Mouse (Mus musculus) MEL (cell line): ENCODE data around the gene Mboat2. TPM values are rescaled to one million over a fixed set of nuclear protein-coding genes. Genes with fewer than 3 reads are reported as not detected.

Experiments used
- DNase-seq: peaks from one replicate; pipeline ENCODE4 v3.0.0; 2011; ENCODE audit warnings: low read depth, low spot score
- H3K27ac ChIP-seq: 2 replicates; pipeline ENCODE4 v1.5.1; 2012; ENCODE audit warnings: low read depth, mild to moderate bottlenecking, control low read depth, low read length, moderate library complexity; ENCODE audit not compliant: control insufficient read depth
- H3K27me3 ChIP-seq, 2 experiments: fragments of 150-350 bp in 1 of 2; sonication (generic) in 1 of 2; 2 replicates each; pipeline ENCODE4 v1.6.1; 2012; ENCODE audit warnings: low read length in 2 of 2, mild to moderate bottlenecking in 2 of 2, improper control_type of control experiment in 1 of 2, moderate library complexity in 1 of 2; ENCODE audit not compliant: insufficient read depth in 2 of 2, control insufficient read depth in 1 of 2
- H3K36me3 ChIP-seq, 2 experiments: 2 replicates each; pipeline ENCODE4 v1.6.1; 2012 to 2014; ENCODE audit warnings: low read length in 2 of 2, improper control_type of control experiment in 1 of 2, inconsistent platforms in 1 of 2, mild to moderate bottlenecking in 1 of 2; ENCODE audit not compliant: insufficient read depth in 2 of 2, control insufficient read depth in 1 of 2
- H3K4me1 ChIP-seq, 2 experiments: fragments of 150-350 bp in 1 of 2; sonication (generic) in 1 of 2; 2 replicates each; pipeline ENCODE4 v1.6.1; 2012; ENCODE audit warnings: low read length in 2 of 2, improper control_type of control experiment in 1 of 2, mild to moderate bottlenecking in 1 of 2; ENCODE audit not compliant: insufficient read depth in 2 of 2, control insufficient read depth in 1 of 2
- H3K4me3 ChIP-seq, 2 experiments: fragments of 150-350 bp in 1 of 2; sonication (generic) in 1 of 2; 2 replicates each; pipeline ENCODE4 v1.5.1; 2012; ENCODE audit warnings: low read depth in 2 of 2, low read length in 2 of 2, mild to moderate bottlenecking in 2 of 2, moderate library complexity in 2 of 2, control low read depth in 1 of 2, improper control_type of control experiment in 1 of 2; ENCODE audit not compliant: control insufficient read depth in 1 of 2, insufficient read depth in 1 of 2
- H3K79me2 ChIP-seq: 2 replicates; pipeline ENCODE4 v1.6.1; 2012; ENCODE audit warnings: mild to moderate bottlenecking, low read length, moderate library complexity; ENCODE audit not compliant: control insufficient read depth, poor library complexity, insufficient read depth
- H3K9ac ChIP-seq: 2 replicates; pipeline ENCODE4 v1.6.1; 2012; ENCODE audit warnings: low read depth, mild to moderate bottlenecking, control low read depth, low read length, moderate library complexity; ENCODE audit not compliant: control insufficient read depth, poor library complexity, severe bottlenecking
- H3K9me3 ChIP-seq: fragments of 150-350 bp; sonication (generic); replicated peaks from 2 replicates; pipeline ENCODE4 v1.6.1; 2012; ENCODE audit warnings: mild to moderate bottlenecking, low read length, improper control_type of control experiment, moderate library complexity; ENCODE audit not compliant: insufficient read depth
- BHLHE40 ChIP-seq: IDR thresholded peaks from 2 replicates; pipeline ENCODE4 v1.6.1; 2012; ENCODE audit warnings: low read depth, mild to moderate bottlenecking, inconsistent platforms, low read length, improper control_type of control experiment, borderline replicate concordance
- CHD1 ChIP-seq: IDR thresholded peaks from 2 replicates; pipeline ENCODE4 v1.6.1; 2012; ENCODE audit warnings: low read depth, mild to moderate bottlenecking, inconsistent platforms, low read length, improper control_type of control experiment
- CHD2 ChIP-seq: IDR thresholded peaks from 2 replicates; pipeline ENCODE4 v1.6.1; 2011; ENCODE audit warnings: low read length, improper control_type of control experiment
- CTCF ChIP-seq, 3 experiments: IDR thresholded peaks in 2 of 3; conservative IDR thresholded peaks in 1 of 3; 2 replicates each; pipeline ENCODE4 v1.5.1; 2011 to 2012; ENCODE audit warnings: low read length in 3 of 3, low read depth in 2 of 3, mild to moderate bottlenecking in 2 of 3, improper control_type of control experiment in 1 of 3, inconsistent platforms in 1 of 3, mixed read lengths in 1 of 3, moderate library complexity in 1 of 3; ENCODE audit not compliant: control insufficient read depth in 1 of 3, insufficient read depth in 1 of 3, poor library complexity in 1 of 3, severe bottlenecking in 1 of 3
- EP300 ChIP-seq, 2 experiments: IDR thresholded peaks; 2 replicates each; pipeline ENCODE4 v1.6.1; 2011; ENCODE audit warnings: improper control_type of control experiment in 2 of 2, low read length in 2 of 2, low read depth in 1 of 2, mild to moderate bottlenecking in 1 of 2
- ETS1 ChIP-seq: IDR thresholded peaks from 2 replicates; pipeline ENCODE4 v1.6.1; 2012; ENCODE audit warnings: low read depth, mild to moderate bottlenecking, inconsistent platforms, low read length, improper control_type of control experiment, moderate library complexity
- GATA1 ChIP-seq: IDR thresholded peaks from 2 replicates; pipeline ENCODE4 v1.6.1; 2011; ENCODE audit warnings: low read depth, low read length, improper control_type of control experiment
- HCFC1 ChIP-seq: IDR thresholded peaks from 2 replicates; pipeline ENCODE4 v1.6.1; 2012; ENCODE audit warnings: low read depth, mild to moderate bottlenecking, inconsistent platforms, low read length, improper control_type of control experiment, moderate library complexity
- JUND ChIP-seq: IDR thresholded peaks from 2 replicates; pipeline ENCODE4 v1.6.1; 2011; ENCODE audit warnings: low read depth, mild to moderate bottlenecking, improper control_type of control experiment, low read length
- MAFK ChIP-seq: IDR thresholded peaks from 2 replicates; pipeline ENCODE4 v1.6.1; 2011; ENCODE audit warnings: low read depth, mild to moderate bottlenecking, low read length, improper control_type of control experiment, borderline replicate concordance
- MAX ChIP-seq: IDR thresholded peaks from 2 replicates; pipeline ENCODE4 v1.6.1; 2011; ENCODE audit warnings: low read length, improper control_type of control experiment
- MAZ ChIP-seq: IDR thresholded peaks from 2 replicates; pipeline ENCODE4 v1.6.1; 2012; ENCODE audit warnings: low read depth, mild to moderate bottlenecking, inconsistent platforms, low read length, improper control_type of control experiment
- MXI1 ChIP-seq: IDR thresholded peaks from 2 replicates; pipeline ENCODE4 v1.6.1; 2011; ENCODE audit warnings: mild to moderate bottlenecking, low read depth, low read length, improper control_type of control experiment
- MYC ChIP-seq: IDR thresholded peaks from 2 replicates; pipeline ENCODE4 v1.6.1; 2011; ENCODE audit warnings: low read depth, mild to moderate bottlenecking, low read length, improper control_type of control experiment, moderate library complexity
- POLR2A ChIP-seq, 2 experiments: IDR thresholded peaks; 2 replicates each; pipeline ENCODE4 v1.6.1; 2011 to 2012; ENCODE audit warnings: low read length in 2 of 2, mild to moderate bottlenecking in 2 of 2, control low read depth in 1 of 2, improper control_type of control experiment in 1 of 2, low read depth in 1 of 2, moderate library complexity in 1 of 2; ENCODE audit not compliant: control insufficient read depth in 1 of 2, insufficient read depth in 1 of 2, poor library complexity in 1 of 2
- POLR2AphosphoS2 ChIP-seq: IDR thresholded peaks from 2 replicates; pipeline ENCODE4 v1.6.1; 2011; ENCODE audit warnings: low read length, improper control_type of control experiment
- RAD21 ChIP-seq: IDR thresholded peaks from 2 replicates; pipeline ENCODE4 v1.6.1; 2011; ENCODE audit warnings: mild to moderate bottlenecking, low read depth, low read length, improper control_type of control experiment
- RCOR1 ChIP-seq: IDR thresholded peaks from 2 replicates; pipeline ENCODE4 v1.6.1; 2012; ENCODE audit warnings: low read depth, mild to moderate bottlenecking, inconsistent platforms, low read length, improper control_type of control experiment
- SIN3A ChIP-seq: IDR thresholded peaks from 2 replicates; pipeline ENCODE4 v1.6.1; 2012; ENCODE audit warnings: low read length, improper control_type of control experiment, inconsistent platforms
- SMC3 ChIP-seq: IDR thresholded peaks from 2 replicates; pipeline ENCODE4 v1.6.1; 2011; ENCODE audit warnings: low read depth, low read length, improper control_type of control experiment
- TAL1 ChIP-seq: IDR thresholded peaks from 2 replicates; pipeline ENCODE4 v1.6.1; 2012; ENCODE audit warnings: mild to moderate bottlenecking, inconsistent platforms, low read length, moderate library complexity, mixed read lengths
- TBP ChIP-seq: IDR thresholded peaks from 2 replicates; pipeline ENCODE4 v1.8.0; 2011; ENCODE audit warnings: low read depth, low read length, improper control_type of control experiment
- TCF12 ChIP-seq: IDR thresholded peaks from 2 replicates; pipeline ENCODE4 v1.6.1; 2014; ENCODE audit warnings: low read depth, mild to moderate bottlenecking, inconsistent platforms, low read length, improper control_type of control experiment, moderate library complexity
- UBTF ChIP-seq: IDR thresholded peaks from 2 replicates; pipeline ENCODE4 v1.6.1; 2012; ENCODE audit warnings: low read depth, mild to moderate bottlenecking, inconsistent platforms, low read length, improper control_type of control experiment, moderate library complexity, borderline replicate concordance; ENCODE audit not compliant: insufficient read depth
- USF2 ChIP-seq, 2 experiments: IDR thresholded peaks; 2 replicates each; pipeline ENCODE4 v1.6.1; 2011 to 2012; ENCODE audit warnings: improper control_type of control experiment in 2 of 2, low read length in 2 of 2, borderline replicate concordance in 1 of 2, inconsistent platforms in 1 of 2, low read depth in 1 of 2, mild to moderate bottlenecking in 1 of 2; ENCODE audit not compliant: insufficient read depth in 1 of 2
- ZC3H11A ChIP-seq: IDR thresholded peaks from 2 replicates; pipeline ENCODE4 v1.6.1; 2012; ENCODE audit warnings: low read depth, mild to moderate bottlenecking, inconsistent platforms, low read length, improper control_type of control experiment
- ZKSCAN1 ChIP-seq: IDR thresholded peaks from 2 replicates; pipeline ENCODE4 v1.6.1; 2012; ENCODE audit warnings: low read depth, mild to moderate bottlenecking, inconsistent platforms, low read length, improper control_type of control experiment, moderate library complexity
- ZMIZ1 ChIP-seq: IDR thresholded peaks from 2 replicates; pipeline ENCODE4 v1.6.1; 2012; ENCODE audit warnings: low read depth, mild to moderate bottlenecking, inconsistent platforms, low read length, improper control_type of control experiment, moderate library complexity
- ZNF384 ChIP-seq: IDR thresholded peaks from 2 replicates; pipeline ENCODE4 v1.6.1; 2012; ENCODE audit warnings: low read depth, mild to moderate bottlenecking, inconsistent platforms, low read length, improper control_type of control experiment
- polyA plus RNA-seq, 2 experiments: library from polyadenylated mRNA; stranded (reverse) in 1 of 2; unstranded in 1 of 2; fragments of >175 nt in 1 of 2; fragments of >200 nt in 1 of 2; gene quantifications; 2 replicates each; pipeline versions ENCODE4 v1.2.1 to v1.2.4; 2012; ENCODE audit warnings: low replicate concordance in 2 of 2, low read depth in 1 of 2; ENCODE audit not compliant: insufficient read length in 2 of 2, insufficient read depth in 1 of 2, missing spikeins in 1 of 2
- total RNA-seq: library from RNA; depleted of rRNA; stranded (reverse); fragments of 300-350 nt; gene quantifications from 2 replicates; pipeline ENCODE4 v1.2.3, GENCODE M21; 2012

Mboat2 gene
- total and polyA plus RNA-seq, 3 experiments, result 13.5 TPM; not detected in 1

- H3K27ac ChIP-seq, result no peak overlapping the region
- H3K4me3 ChIP-seq, result no peak overlapping the region
- H3K9ac ChIP-seq, result no peak overlapping the region
- H3K9me3 ChIP-seq, result no peaks in the 10 kb centered on the region
- no peak for DNase-seq
- no peaks in the 10 kb centered on the region for H3K27me3 ChIP-seq
- H3K36me3 ChIP-seq, result peaks cover 0 to 10% of the 10 kb centered on the region in 2 experiments; a peak in 2 of 4 replicates
- peaks cover 6 to 8% of the 10 kb centered on the region in 2 experiments for H3K4me1 ChIP-seq
- no peak for TF ChIP-seq ZKSCAN1
- TF ChIP-seq MXI1, result no peak
- no peak for TF ChIP-seq RAD21
- no peak for TF ChIP-seq JUND
- no peak for TF ChIP-seq ETS1
- TF ChIP-seq GATA1, result no peak
- TF ChIP-seq MAZ, result no peak
- TF ChIP-seq MAX, result no peak
- no peak for TF ChIP-seq USF2 (IDR thresholded peaks at IDR 0.05; ENCODE audit: borderline replicate concordance in 1 of 2, insufficient read depth in 1 of 2, low read depth in 1 of 2, low read length in 2 of 2)
- no peak for TF ChIP-seq EP300 (IDR thresholded peaks at IDR 0.05; ENCODE audit: low read depth in 1 of 2, low read length in 2 of 2)
- no peak for TF ChIP-seq BHLHE40
- no peak for TF ChIP-seq POLR2A (IDR thresholded peaks at IDR 0.05; ENCODE audit: control insufficient read depth in 1 of 2, insufficient read depth in 1 of 2, low read depth in 1 of 2, low read length in 2 of 2, poor library complexity in 1 of 2)
- no peak for TF ChIP-seq UBTF
- TF ChIP-seq SIN3A, result no peak
- TF ChIP-seq SMC3, result no peak
- no peak for TF ChIP-seq CHD2
- no peak for TF ChIP-seq ZMIZ1
- no peak for TF ChIP-seq TCF12
- H3K79me2 ChIP-seq, result 0 out of 2 replicates have a peak, but pooled peaks cover 2% of the 10 kb centered on the region
Measured at GRCm38 (mm10) chr12:24837947-24838346, 7.3 kb downstream of the Mboat2 start.

- Histone ChIP-seq H3K79me2 (0 out of 2 replicates have a peak, but pooled peaks cover 2% of the 10 kb centered on the region), H3K27me3 (no peaks in the 10 kb centered on the region), H3K36me3 (no peaks in the 10 kb centered on the region)
- no peak for TF ChIP-seq UBTF
- TF ChIP-seq TAL1, result no peak
- no peak for TF ChIP-seq ZNF384
- TF ChIP-seq ZC3H11A, result no peak
- TF ChIP-seq MYC, result no peak
- no peak for TF ChIP-seq RCOR1
- TF ChIP-seq CTCF (IDR thresholded peaks at IDR 0.05 in 2 of 3, conservative IDR thresholded peaks at IDR 0.05 in 1 of 3; ENCODE audit: control insufficient read depth in 1 of 3, insufficient read depth in 1 of 3, low read depth in 2 of 3, low read length in 3 of 3, poor library complexity in 1 of 3, severe bottlenecking in 1 of 3), result no peak; a peak in 1 of 6 replicates
- TF ChIP-seq HCFC1, result no peak
- no peak for TF ChIP-seq TBP
- no peak for TF ChIP-seq CHD1
- TF ChIP-seq MAFK, result no peak
- no peak for TF ChIP-seq SIN3A
- TF ChIP-seq MAX, result no peak
- TF ChIP-seq POLR2AphosphoS2, result no peak
- no peak for TF ChIP-seq USF2 (IDR thresholded peaks at IDR 0.05; ENCODE audit: borderline replicate concordance in 1 of 2, insufficient read depth in 1 of 2, low read depth in 1 of 2, low read length in 2 of 2)
- no peak for TF ChIP-seq ZKSCAN1
- TF ChIP-seq ETS1, result no peak
- no peak for TF ChIP-seq MAZ
- no peak for TF ChIP-seq JUND
- TF ChIP-seq, all 39 proteins: peak for 0
- no peaks in the 10 kb centered on the region for H3K4me1 ChIP-seq
- H3K9me3 ChIP-seq, result no peaks in the 10 kb centered on the region
- H3K9ac ChIP-seq, result no peak overlapping the region
- no peak overlapping the region for H3K27ac ChIP-seq
- H3K4me3 ChIP-seq, result no peak overlapping the region
- DNase-seq, result no peak
Measured at GRCm38 (mm10) chr12:24841115-24841879, 10.6 kb downstream of the Mboat2 start.
